Comparison of ENCODE assay signal across 9 mouse cellular contexts in the genomic region with DNA sequence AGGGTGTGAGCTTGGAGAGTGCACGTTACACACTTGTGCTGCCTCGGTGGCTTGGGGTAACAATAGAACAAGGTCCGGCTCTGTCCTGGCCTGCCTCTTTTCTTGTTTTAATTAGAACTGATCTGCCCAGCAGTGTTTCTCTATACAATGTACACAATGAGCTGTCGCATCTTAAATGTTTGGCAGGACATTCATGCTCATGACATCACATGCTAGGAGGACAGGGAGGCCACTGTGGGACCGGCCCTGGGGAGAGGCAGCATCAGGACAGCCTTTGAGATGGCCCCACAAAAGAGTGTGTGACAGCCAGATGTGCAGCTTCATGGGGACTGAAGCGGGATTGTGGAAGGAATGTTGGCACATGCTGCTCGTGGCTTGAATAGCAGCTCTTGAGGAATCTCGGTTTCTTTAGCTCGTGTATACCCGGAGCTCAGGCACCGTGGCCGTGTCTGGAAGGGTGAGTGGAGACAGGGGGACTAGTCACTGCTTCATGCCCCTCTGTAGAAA. TPM values are rescaled to one million over a fixed set of nuclear protein-coding genes. Genes with fewer than 3 reads are reported as not detected.
DNase-seq lines count a peak whose midpoint lies in the region; ATAC-seq and TF ChIP-seq lines count a peak whose summit lies in the region.
"Had no signal": no experiment of that assay in that cellular context is flagged by ENCODE, and none has a peak within 500 bp of the region (broad histone marks: within the 10 kb centered on the region; RNA-seq: fewer than 3 reads in every experiment).

No protein-coding gene starts in this region.

- peak overlapping the region; percentile 69 for H3K27ac ChIP-seq in layer of hippocampus, adult 2 months
- H3K27ac ChIP-seq in forebrain, embryonic 13.5 days = no peak overlapping the region
- no peak overlapping the region for H3K27ac ChIP-seq in hindbrain, embryonic 13.5 days
- no peak overlapping the region for H3K27ac ChIP-seq in midbrain, embryonic 16.5 days (ENCODE audit: low read length)

- WGBS in forebrain, embryonic 13.5 days = 11% methylated on average over 12 of the region's 12 CpGs
- 26% methylated on average over 12 of the region's 12 CpGs for WGBS in hindbrain, embryonic 13.5 days
- 20% methylated on average over 12 of the region's 12 CpGs for whole genome bisulfite sequencing in midbrain, embryonic 16.5 days

- peak overlapping the region; percentile 12; the same call in 1 of the 2 replicates for H3K9ac ChIP-seq in forebrain, embryonic 13.5 days
- H3K9ac ChIP-seq in hindbrain, embryonic 13.5 days = no peak overlapping the region
- H3K9ac ChIP-seq in midbrain, embryonic 16.5 days (ENCODE audit: low read depth, low read length) = no peak overlapping the region

- H3K9me3 ChIP-seq in forebrain, embryonic 13.5 days (replicated peaks) = no peaks in the 10 kb centered on the region
- H3K9me3 ChIP-seq in hindbrain, embryonic 13.5 days = no peaks in the 10 kb centered on the region
- no peaks in the 10 kb centered on the region for H3K9me3 ChIP-seq in midbrain, embryonic 16.5 days (replicated peaks; ENCODE audit: control insufficient read depth, low read length, poor library complexity, severe bottlenecking)

- H3K27me3 ChIP-seq in forebrain, embryonic 13.5 days = no peaks in the 10 kb centered on the region
- no peaks in the 10 kb centered on the region for H3K27me3 ChIP-seq in hindbrain, embryonic 13.5 days
- no peaks in the 10 kb centered on the region for H3K27me3 ChIP-seq in midbrain, embryonic 16.5 days (ENCODE audit: control insufficient read depth, insufficient read depth, low read depth, low read length)

- H3K36me3 ChIP-seq in forebrain, embryonic 13.5 days (ENCODE audit: poor library complexity, severe bottlenecking) = no peaks in the 10 kb centered on the region
- H3K36me3 ChIP-seq in hindbrain, embryonic 13.5 days = no peaks in the 10 kb centered on the region
- H3K36me3 ChIP-seq in midbrain, embryonic 16.5 days (ENCODE audit: control insufficient read depth, insufficient read depth, low read length) = no peaks in the 10 kb centered on the region

- ATAC-seq in forebrain, embryonic 13.5 days = peak; percentile 65
- peak; percentile 83 for ATAC-seq in hindbrain, embryonic 13.5 days (ENCODE audit: low FRiP score)
- ATAC-seq in midbrain, embryonic 16.5 days = peak; percentile 63; the same call in 1 of the 2 replicates
- ATAC-seq in megakaryocyte-erythroid progenitor cell, adult 5-6 weeks (replicated peaks; ENCODE audit: low FRiP score, low TSS enrichment, poor library complexity, severe bottlenecking) = no peak
- no peak for ATAC-seq in CD4-positive, CD25-positive, alpha-beta regulatory T cell, adult 4 months

- DNase-seq in layer of hippocampus, adult 2 months (ENCODE audit: low spot score in 2 of 2) = peak in 1 of 2 experiments; percentile 69
- no peak for DNase-seq in layer of hippocampus, adult 9-10 months (ENCODE audit: low spot score)
- DNase-seq: kidney, adult 8-10 months had no signal

- TF ChIP-seq CTCF in layer of hippocampus, adult 2 months (conservative IDR thresholded peaks at IDR 0.05) = no peak

- H3K4me2 ChIP-seq in forebrain, embryonic 13.5 days = peak overlapping the region; percentile 36
- H3K4me2 ChIP-seq in hindbrain, embryonic 13.5 days = 0 out of 2 replicates have a peak overlapping the region, but pooled peaks have one; percentile 8
- H3K4me2 ChIP-seq in midbrain, embryonic 16.5 days (ENCODE audit: low read length) = no peak overlapping the region; the same call in 1 of the 2 replicates

- H3K4me3 ChIP-seq in layer of hippocampus, adult 2 months = no peak overlapping the region
- no peak overlapping the region for H3K4me3 ChIP-seq in forebrain, embryonic 13.5 days
- H3K4me3 ChIP-seq in hindbrain, embryonic 13.5 days = no peak overlapping the region
- H3K4me3 ChIP-seq in midbrain, embryonic 16.5 days (ENCODE audit: low read depth, low read length) = no peak overlapping the region

- H3K4me1 ChIP-seq in forebrain, embryonic 13.5 days = peaks cover 20% of the 10 kb centered on the region
- peaks cover 7% of the 10 kb centered on the region; the same call in 1 of the 2 replicates for H3K4me1 ChIP-seq in hindbrain, embryonic 13.5 days (replicated peaks)
- H3K4me1 ChIP-seq in midbrain, embryonic 16.5 days (ENCODE audit: control insufficient read depth, insufficient read depth, low read length) = peaks cover 2% of the 10 kb centered on the region; the same call in 1 of the 2 replicates

RNA-seq across cellular contexts. Expression of gene Cldn11, which starts 16.7 kb away (rescaled TPM):
- total RNA-seq in layer of hippocampus, adult 2 months (2021) = 100 to 1,000 TPM; 111 to 113 TPM
- 26.6 and 35.9 TPM in 2 replicates for polyA plus RNA-seq in forebrain, embryonic 13.5 days (2015; fragmentation: Nextera tagmentation; extraction: Ambion mirVana)
- 52.1 and 53.9 TPM in 2 replicates for polyA plus RNA-seq in hindbrain, embryonic 13.5 days (2015; fragmentation: Nextera tagmentation; extraction: Ambion mirVana)
- 37.3 and 41.4 TPM in 2 replicates for polyA plus RNA-seq in midbrain, embryonic 16.5 days (2015; fragmentation: Nextera tagmentation; extraction: Ambion mirVana)
- not detected in 2 replicates for total RNA-seq in megakaryocyte-erythroid progenitor cell, adult 5-6 weeks (2014; fragmentation: Nextera tagmentation)
- not detected in 2 replicates for total RNA-seq in megakaryocyte-erythroid progenitor cell, adult 5-6 weeks (2017)
- polyA plus RNA-seq in CD4-positive, CD25-positive, alpha-beta regulatory T cell, adult 4 months (2017; shearing (Covaris generic)) = not detected
- total RNA-seq: common myeloid progenitor, adult 5-6 weeks had no signal

Comparison
In these comparisons a context has a peak if more than half of its experiments do, and no peak if none do; other contexts are left out.
1. ATAC-seq: peak in forebrain, embryonic 13.5 days (single experiment), hindbrain, embryonic 13.5 days (single experiment) and midbrain, embryonic 16.5 days (single experiment); none in megakaryocyte-erythroid progenitor cell, adult 5-6 weeks (single experiment) and CD4-positive, CD25-positive, alpha-beta regulatory T cell, adult 4 months (single experiment).
2. RNA of gene Cldn11, which starts 16.7 kb away (polyA plus RNA-seq): 52.1 to 53.9 TPM in hindbrain, embryonic 13.5 days, 37.3 to 41.4 TPM in midbrain, embryonic 16.5 days and 26.6 to 35.9 TPM in forebrain, embryonic 13.5 days; not detected in CD4-positive, CD25-positive, alpha-beta regulatory T cell, adult 4 months; every median in the first group is over 10 times any median in the second.